Mouse (Mus musculus): ENCODE measurements around the gene Vapb. TPM values are rescaled to one million over a fixed set of nuclear protein-coding genes. Genes with fewer than 3 reads are reported as not detected.

Gene Vapb
- total RNA-seq, 4 experiments from 2014 or later: 158 to 197 (median 180) TPM

DNA sequence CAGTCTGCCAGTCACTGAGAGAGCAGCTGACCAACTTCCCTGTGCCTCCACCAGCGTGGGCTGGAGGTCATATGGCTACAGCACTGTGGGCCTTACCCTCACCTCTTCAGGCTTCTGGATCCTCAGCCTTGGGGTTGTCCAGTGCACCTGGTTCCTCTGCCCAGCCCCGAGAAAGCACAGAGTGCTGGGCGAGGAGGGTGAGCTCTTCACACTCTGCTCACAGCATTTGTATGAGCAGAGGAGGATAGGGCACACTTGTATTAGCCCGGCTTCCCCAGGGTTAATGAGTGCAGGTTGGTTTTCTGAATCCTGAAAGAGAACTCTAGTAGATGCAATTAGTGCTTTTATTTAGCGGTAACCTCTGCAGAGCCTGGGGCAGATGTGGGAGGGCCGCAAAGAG, 90.8 kb downstream of the Vapb start:
- DNase-seq (ENCODE audit: low spot score in 2 of 2): no peak

DNA sequence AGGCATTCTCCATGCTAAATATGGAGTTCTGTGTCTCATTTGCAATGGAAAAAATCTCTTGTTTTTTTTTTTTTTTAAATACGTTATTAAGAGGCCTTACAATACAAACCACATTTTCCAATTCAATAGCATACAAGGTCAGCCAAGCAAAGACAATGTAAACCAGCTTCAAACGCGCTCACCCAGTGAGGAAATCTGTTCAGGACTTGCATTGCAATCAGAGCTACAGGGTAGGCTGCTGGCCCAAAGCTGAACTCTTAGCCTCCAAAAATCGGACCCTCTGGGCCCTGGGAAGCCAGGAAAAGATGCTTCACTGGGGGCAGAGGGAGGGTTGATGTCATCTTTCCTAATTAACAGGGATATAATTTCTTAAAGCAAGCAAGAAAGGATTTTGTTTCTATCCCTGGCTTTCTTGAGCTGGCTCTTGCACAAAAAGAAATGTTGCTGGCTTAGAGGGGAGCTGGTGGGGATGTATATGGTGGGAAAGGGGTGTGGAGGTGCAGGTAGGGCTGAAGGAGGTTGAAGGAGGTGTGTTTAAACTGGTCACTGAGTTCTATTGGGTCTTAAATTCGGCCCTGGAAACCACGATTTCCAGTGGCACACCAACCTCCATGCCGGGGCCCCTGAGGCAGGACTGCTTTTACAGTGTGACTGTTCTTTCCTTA, 95.6 kb downstream of the Vapb start:
- DNase-seq (ENCODE audit: low spot score in 2 of 2): no peak

Small RNA genes lying within 50 kb of the gene (microRNA-seq; reads per million reads assigned to microRNA genes)
- gene Mir6340: not detected

Other genes with a start within 250 kb of the Vapb start
- gene 1700021F07Rik, start 214.9 kb upstream of the Vapb start, total RNA-seq (2022): not detected
- not detected for gene Ankrd60, start 159.1 kb upstream of the Vapb start, total RNA-seq (2022)
- 10 to 100 TPM; 26.9 to 30.5 (median 28.8) TPM for gene Rab22a, start 77.8 kb upstream of the Vapb start, total RNA-seq (2022)
- not detected for gene 1700010B08Rik, start 18.1 kb upstream of the Vapb start, total RNA-seq (2022)

Data from gastrocnemius, adult 8-10 months (tissue).